Mouse (Mus musculus): ENCODE measurements at regions not wholly inside any gene's neighbourhood (a gene's known extent, or its start where the extent isn't known, plus 50 kb on each side); places are given as distances from the start of the nearest gene placed in this dataset.

DNA sequence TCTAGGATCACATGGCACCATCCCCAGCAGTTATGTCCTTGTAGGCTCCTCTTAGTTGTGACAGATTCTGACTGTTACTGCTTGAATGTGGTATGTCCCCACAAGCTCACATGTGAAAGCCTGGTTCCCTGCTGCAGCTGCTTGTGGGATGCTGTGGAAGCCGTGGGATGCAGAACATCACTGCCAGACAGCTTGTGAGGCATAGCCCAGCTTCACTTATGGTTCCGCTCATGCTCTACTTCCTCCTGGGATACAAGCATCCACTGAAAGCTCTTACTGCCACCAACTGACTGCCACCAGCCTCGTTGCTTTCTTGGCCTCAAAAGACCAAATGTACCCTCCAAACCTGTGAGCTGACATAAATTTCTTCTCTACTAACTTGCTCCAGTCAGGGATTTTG, 167.7 kb upstream of the Ccdc122 start:
- no peaks in the 10 kb centered on the region for H3K36me3 ChIP-seq (ENCODE audit: control insufficient read depth, insufficient read depth)
- H3K4me3 ChIP-seq (ENCODE audit: insufficient read depth, poor library complexity, severe bottlenecking): no peak overlapping the region
- no peaks in the 10 kb centered on the region for H3K27me3 ChIP-seq (ENCODE audit: control insufficient read depth, insufficient read depth, insufficient read length)
- no peak overlapping the region for H3ac ChIP-seq (ENCODE audit: control insufficient read depth, insufficient read length, low read depth)
- H3K79me2 ChIP-seq (ENCODE audit: control insufficient read depth, insufficient read depth): no peaks in the 10 kb centered on the region
- TF ChIP-seq MYOG (IDR thresholded peaks at IDR 0.05; ENCODE audit: control insufficient read depth, extremely low read depth, insufficient read length): no peak
- TF ChIP-seq USF1 (IDR thresholded peaks at IDR 0.05; ENCODE audit: low read depth): no peak
- no peak for TF ChIP-seq FOSL1 (IDR thresholded peaks at IDR 0.05; ENCODE audit: insufficient read depth, low read length, poor library complexity, severe bottlenecking)
- no peak for TF ChIP-seq MAX (IDR thresholded peaks at IDR 0.05)
- H3K79me3 ChIP-seq (ENCODE audit: low read depth): no peaks in the 10 kb centered on the region

DNA sequence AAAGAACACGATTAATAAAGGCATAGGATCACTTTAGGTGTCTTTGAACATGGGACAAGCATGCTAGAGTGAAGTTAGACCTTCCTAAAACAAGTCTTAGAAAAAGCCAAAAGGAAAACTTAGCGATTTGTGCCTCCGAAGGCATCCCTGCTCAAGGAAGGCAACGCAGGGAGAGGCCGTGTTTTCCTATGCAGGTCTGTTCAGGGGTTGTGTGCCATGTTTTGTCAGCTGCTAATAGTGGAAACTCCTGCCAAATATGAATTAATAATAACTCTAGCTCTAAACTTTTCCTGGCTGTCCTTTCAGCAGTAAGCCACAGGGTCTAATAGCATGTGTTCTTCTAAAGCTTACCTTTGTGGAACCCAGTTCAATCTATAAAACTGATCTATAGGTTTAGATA, 168.4 kb upstream of the Ccdc122 start:
- Histone ChIP-seq H3K79me2 (ENCODE audit: control insufficient read depth, insufficient read depth) (no peaks in the 10 kb centered on the region), H3K79me3 (ENCODE audit: low read depth) (no peaks in the 10 kb centered on the region), H3K4me3 (ENCODE audit: insufficient read depth, poor library complexity, severe bottlenecking) (no peak overlapping the region), H3K36me3 (ENCODE audit: control insufficient read depth, insufficient read depth) (no peaks in the 10 kb centered on the region), H3K27me3 (ENCODE audit: control insufficient read depth, insufficient read depth, insufficient read length) (no peaks in the 10 kb centered on the region), H3ac (ENCODE audit: control insufficient read depth, insufficient read length, low read depth) (no peak overlapping the region)
- TF ChIP-seq FOSL1 (IDR thresholded peaks at IDR 0.05; ENCODE audit: insufficient read depth, low read length, poor library complexity, severe bottlenecking): no peak
- TF ChIP-seq MYOG (IDR thresholded peaks at IDR 0.05; ENCODE audit: control insufficient read depth, extremely low read depth, insufficient read length): no peak
- TF ChIP-seq USF1 (IDR thresholded peaks at IDR 0.05; ENCODE audit: low read depth): no peak
- TF ChIP-seq MYOD1 (IDR thresholded peaks at IDR 0.05; ENCODE audit: control insufficient read depth, insufficient read length, low read depth): no peak
- TF ChIP-seq MAX (IDR thresholded peaks at IDR 0.05): no peak
- TF ChIP-seq CEBPB (IDR thresholded peaks at IDR 0.05; ENCODE audit: low read depth): no peak
- no peak for TF ChIP-seq CTCF (IDR thresholded peaks at IDR 0.05; ENCODE audit: control insufficient read depth, insufficient read depth, insufficient read length)

DNA sequence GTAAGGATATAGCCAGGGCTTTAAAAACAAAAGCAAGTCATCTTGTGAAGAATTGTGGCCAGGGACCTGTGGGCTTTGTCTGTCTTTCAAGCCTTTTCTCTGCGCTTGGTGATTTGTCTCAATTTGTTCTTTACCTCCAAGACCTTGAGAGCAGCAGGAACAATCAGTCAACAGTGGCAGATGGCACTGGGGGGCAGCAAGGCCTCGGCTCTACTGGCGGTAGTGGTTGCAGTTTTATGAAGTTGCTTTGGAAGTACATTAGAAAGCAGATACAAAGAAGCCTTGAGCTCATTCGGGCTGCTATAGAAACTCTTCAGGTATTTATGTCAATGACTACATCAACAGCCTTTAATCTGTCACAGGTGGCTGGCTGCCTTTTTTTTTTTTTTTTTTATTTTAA, 171.9 kb upstream of the Ccdc122 start:
- Histone ChIP-seq H3K4me3 (ENCODE audit: insufficient read depth, poor library complexity, severe bottlenecking) (no peak overlapping the region), H3ac (ENCODE audit: control insufficient read depth, insufficient read length, low read depth) (no peak overlapping the region), H3K36me3 (ENCODE audit: control insufficient read depth, insufficient read depth) (no peaks in the 10 kb centered on the region), H3K27me3 (ENCODE audit: control insufficient read depth, insufficient read depth, insufficient read length) (no peaks in the 10 kb centered on the region), H3K79me3 (ENCODE audit: low read depth) (no peaks in the 10 kb centered on the region), H3K79me2 (ENCODE audit: control insufficient read depth, insufficient read depth) (no peaks in the 10 kb centered on the region)
- TF ChIP-seq FOSL1 (IDR thresholded peaks at IDR 0.05; ENCODE audit: insufficient read depth, low read length, poor library complexity, severe bottlenecking) (no peak), MYOD1 (IDR thresholded peaks at IDR 0.05; ENCODE audit: control insufficient read depth, insufficient read length, low read depth) (no peak)

DNA sequence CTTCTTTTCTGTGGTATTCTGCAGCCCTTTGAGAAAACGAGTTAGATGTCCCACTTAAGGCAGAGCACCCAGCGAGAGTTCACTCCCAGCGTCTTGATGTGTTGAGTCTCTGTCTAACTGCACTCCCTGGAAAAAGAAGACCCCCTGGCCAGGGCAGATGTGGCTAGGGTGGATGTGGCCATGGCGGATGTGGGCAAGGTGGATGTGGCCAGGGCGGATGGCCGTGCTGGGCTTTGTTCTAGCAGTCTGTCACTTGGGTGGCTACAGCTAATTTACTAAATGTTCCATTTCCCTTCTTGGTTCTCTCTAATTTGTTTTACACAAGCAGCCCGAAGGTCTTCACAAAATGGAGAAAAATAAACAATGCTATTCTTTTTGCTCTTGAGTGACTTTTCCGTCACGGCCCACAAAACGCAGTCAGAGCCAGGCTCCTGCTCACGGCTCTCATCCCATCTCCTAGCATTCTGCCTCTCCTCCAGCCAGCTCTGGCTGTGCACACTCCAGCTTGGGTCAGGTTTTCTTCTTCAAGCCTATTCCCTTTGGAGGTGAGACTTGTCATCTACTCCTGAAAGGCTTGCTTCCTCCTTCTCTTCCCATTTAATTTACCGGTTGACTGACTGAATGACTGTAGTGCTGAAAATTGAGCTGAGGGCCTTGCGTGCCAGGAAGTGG, 173.4 kb upstream of the Ccdc122 start:
- H3K36me3 ChIP-seq (ENCODE audit: control insufficient read depth, insufficient read depth): no peaks in the 10 kb centered on the region
- TF ChIP-seq MYOG (IDR thresholded peaks at IDR 0.05; ENCODE audit: control insufficient read depth, extremely low read depth, insufficient read length) (no peak), CEBPB (IDR thresholded peaks at IDR 0.05; ENCODE audit: low read depth) (no peak), USF1 (IDR thresholded peaks at IDR 0.05; ENCODE audit: low read depth) (no peak)
- H3K4me3 ChIP-seq (ENCODE audit: insufficient read depth, poor library complexity, severe bottlenecking): no peak overlapping the region
- no peaks in the 10 kb centered on the region for H3K79me3 ChIP-seq (ENCODE audit: low read depth)
- H3K27me3 ChIP-seq (ENCODE audit: control insufficient read depth, insufficient read depth, insufficient read length): no peaks in the 10 kb centered on the region
- no peak overlapping the region for H3ac ChIP-seq (ENCODE audit: control insufficient read depth, insufficient read length, low read depth)
- H3K79me2 ChIP-seq (ENCODE audit: control insufficient read depth, insufficient read depth): no peaks in the 10 kb centered on the region

DNA sequence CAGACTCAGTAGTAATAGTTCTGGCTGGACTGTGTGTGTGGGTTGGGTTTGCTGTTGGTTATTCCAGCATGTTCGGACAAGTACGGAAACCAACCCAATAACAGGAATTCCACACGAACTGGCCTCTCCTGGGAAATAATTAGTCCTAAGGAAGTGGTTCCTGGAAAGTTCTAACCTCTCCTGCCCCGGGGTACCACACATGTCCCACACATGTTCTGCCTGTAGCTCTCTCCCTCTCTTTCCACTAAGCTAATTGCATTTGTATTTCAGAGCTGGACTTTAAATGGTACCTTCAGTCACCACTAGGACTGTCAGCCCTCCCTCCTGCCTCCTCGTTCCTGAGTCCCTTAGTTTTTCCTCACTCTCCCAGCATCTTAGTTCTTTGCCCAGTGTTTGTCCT, 178.2 kb upstream of the Ccdc122 start:
- H3K79me3 ChIP-seq (ENCODE audit: low read depth): no peaks in the 10 kb centered on the region
- no peaks in the 10 kb centered on the region for H3K79me2 ChIP-seq (ENCODE audit: control insufficient read depth, insufficient read depth)
- no peaks in the 10 kb centered on the region for H3K27me3 ChIP-seq (ENCODE audit: control insufficient read depth, insufficient read depth, insufficient read length)
- no peak overlapping the region for H3K4me3 ChIP-seq (ENCODE audit: insufficient read depth, poor library complexity, severe bottlenecking)
- no peaks in the 10 kb centered on the region for H3K36me3 ChIP-seq (ENCODE audit: control insufficient read depth, insufficient read depth)
- TF ChIP-seq MYOD1 (IDR thresholded peaks at IDR 0.05; ENCODE audit: control insufficient read depth, insufficient read length, low read depth) (no peak), MYOG (IDR thresholded peaks at IDR 0.05; ENCODE audit: control insufficient read depth, extremely low read depth, insufficient read length) (no peak)
- no peak overlapping the region for H3ac ChIP-seq (ENCODE audit: control insufficient read depth, insufficient read length, low read depth)

DNA sequence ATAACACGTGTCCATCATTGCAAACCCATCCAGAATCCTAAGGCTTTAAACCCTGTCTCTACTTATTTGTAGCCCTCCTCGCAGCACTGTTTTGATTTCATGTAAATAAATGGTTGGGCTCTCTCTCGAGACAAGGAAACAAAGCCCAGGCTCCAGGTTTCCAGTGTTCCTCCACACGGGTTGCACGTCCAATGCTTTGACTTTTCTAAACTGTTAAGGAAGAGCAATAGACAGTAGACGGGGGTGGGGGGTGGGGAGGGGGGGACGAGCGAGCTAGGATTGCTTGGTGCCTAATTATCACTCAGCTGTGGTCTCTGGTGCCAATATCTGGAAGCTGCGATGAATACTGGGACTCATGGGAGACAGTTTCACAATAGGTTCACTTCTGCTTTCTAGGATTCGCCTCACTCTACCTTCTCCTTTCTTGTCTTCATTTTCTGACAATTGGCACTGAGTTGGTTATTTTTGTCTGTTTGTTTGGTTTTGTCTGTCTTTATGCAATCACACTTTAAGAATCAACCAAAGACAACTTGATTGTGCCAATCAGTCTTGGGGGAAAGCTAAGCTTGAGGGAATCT, 179.3 kb upstream of the Ccdc122 start:
- no peak for TF ChIP-seq FOSL1 (IDR thresholded peaks at IDR 0.05; ENCODE audit: insufficient read depth, low read length, poor library complexity, severe bottlenecking)
- no peak for TF ChIP-seq MYOD1 (IDR thresholded peaks at IDR 0.05; ENCODE audit: control insufficient read depth, insufficient read length, low read depth)
- TF ChIP-seq MAX (IDR thresholded peaks at IDR 0.05): no peak
- no peak for TF ChIP-seq CTCF (IDR thresholded peaks at IDR 0.05; ENCODE audit: control insufficient read depth, insufficient read depth, insufficient read length)
- no peak for TF ChIP-seq USF1 (IDR thresholded peaks at IDR 0.05; ENCODE audit: low read depth)
- no peak for TF ChIP-seq MYOG (IDR thresholded peaks at IDR 0.05; ENCODE audit: control insufficient read depth, extremely low read depth, insufficient read length)
- TF ChIP-seq CEBPB (IDR thresholded peaks at IDR 0.05; ENCODE audit: low read depth): no peak
- H3K79me2 ChIP-seq (ENCODE audit: control insufficient read depth, insufficient read depth): no peaks in the 10 kb centered on the region
- no peaks in the 10 kb centered on the region for H3K27me3 ChIP-seq (ENCODE audit: control insufficient read depth, insufficient read depth, insufficient read length)
- H3K79me3 ChIP-seq (ENCODE audit: low read depth): no peaks in the 10 kb centered on the region
- no peaks in the 10 kb centered on the region for H3K36me3 ChIP-seq (ENCODE audit: control insufficient read depth, insufficient read depth)
- H3K4me3 ChIP-seq (ENCODE audit: insufficient read depth, poor library complexity, severe bottlenecking): no peak overlapping the region
- H3ac ChIP-seq (ENCODE audit: control insufficient read depth, insufficient read length, low read depth): no peak overlapping the region

All from C2C12 (cell line).